Mouse (Mus musculus): ENCODE measurements around the gene Zfp263.

Gene Zfp263

DNA sequence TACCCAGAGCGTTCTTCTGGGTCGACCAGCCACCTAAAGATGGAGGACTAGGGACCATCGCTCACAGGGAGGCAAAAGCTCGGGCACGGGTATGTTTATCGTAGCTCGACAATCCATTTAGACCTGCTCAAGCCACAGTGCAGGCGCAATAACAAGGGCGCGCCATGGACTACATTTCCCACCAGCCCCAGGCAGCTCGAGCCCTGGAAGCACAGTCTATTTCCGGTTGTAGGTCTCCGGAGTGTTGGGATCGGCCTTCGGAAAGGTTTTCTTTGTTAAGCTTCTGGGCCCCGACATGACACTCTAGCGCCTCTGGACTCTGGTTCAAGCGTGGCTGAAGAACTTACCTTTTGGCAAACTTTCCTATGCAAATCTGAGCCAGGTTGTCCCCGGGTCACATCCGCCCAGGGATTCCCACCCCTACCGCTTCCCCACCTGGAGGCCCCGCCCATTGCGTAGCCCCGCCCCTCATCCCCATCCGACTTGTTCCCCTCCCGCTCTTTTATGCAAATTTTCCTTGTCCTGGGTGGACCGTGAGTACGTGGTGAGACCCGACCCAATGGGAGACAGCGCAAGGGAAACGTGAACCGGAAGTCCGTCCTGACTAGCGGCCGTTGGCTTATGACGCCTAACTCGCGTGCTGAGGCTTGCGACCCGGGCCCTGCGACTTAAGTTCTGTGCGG is at the start of gene Zfp263:
Gene Zfp263, plus strand, starts transcription at position 591 of the 683 bp plus-strand sequence.
- DNase-seq (ENCODE audit: low read depth, low spot score): peak; percentile 99

- DNase-seq (ENCODE audit: low read depth, low spot score): no peak
Observed at GRCm38 (mm10) chr16:3699281-3699680, 44.6 kb upstream of the Zfp263 start.

DNA sequence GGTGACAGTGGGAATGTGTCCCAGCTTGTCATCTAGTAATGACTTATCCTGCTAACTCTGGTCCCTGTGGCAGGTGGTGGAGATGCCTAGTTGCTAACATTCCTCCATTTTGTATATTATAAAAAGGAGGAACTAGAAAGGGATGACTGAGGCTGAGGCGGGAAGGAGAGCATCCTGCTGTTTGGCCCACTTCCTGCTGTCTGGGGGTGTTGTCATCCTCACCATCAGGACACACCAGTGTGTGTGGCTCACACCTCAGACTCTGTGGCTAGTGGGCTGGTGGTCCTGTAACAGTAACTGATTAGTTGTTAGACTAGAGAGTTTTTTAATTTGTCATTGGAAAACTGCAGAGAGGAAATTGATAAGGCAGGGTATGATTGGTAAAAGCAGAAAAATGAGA is 43.0 kb upstream of the Zfp263 start:
- no peak for DNase-seq (ENCODE audit: low read depth, low spot score)

DNA sequence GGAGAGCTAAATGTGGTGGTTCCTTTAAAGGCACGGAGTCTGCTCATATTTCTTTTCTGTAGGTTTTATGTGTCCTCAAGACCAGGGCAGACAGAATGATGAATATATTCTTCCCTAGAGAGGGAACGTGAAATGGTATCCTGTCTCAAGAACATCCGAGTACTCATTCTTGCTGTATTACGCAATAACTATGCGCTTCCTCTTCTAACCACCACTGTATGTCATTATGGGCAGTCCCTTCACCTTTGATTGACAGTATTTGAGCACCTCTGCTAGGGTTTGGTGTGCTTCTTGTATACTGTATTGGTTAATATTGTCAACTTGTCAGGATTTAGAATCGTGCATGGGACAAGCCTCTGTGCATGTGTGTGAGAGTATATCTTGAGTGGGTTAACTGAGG is 37.2 kb upstream of the Zfp263 start:
- DNase-seq (ENCODE audit: low read depth, low spot score): peak; percentile 27

GRCm38 (mm10) chr16:3714731-3715130 is 29.2 kb upstream of the Zfp263 start:
- peak; percentile 56 for DNase-seq (ENCODE audit: low read depth, low spot score)

- DNase-seq (ENCODE audit: low read depth, low spot score): no peak
Observed at GRCm38 (mm10) chr16:3717980-3718379, 25.9 kb upstream of the Zfp263 start, which contains the start of gene Mefv. Mefv (minus strand) TSS chr16:3718097.

- peak; percentile 73 for DNase-seq (ENCODE audit: low read depth, low spot score)
Observed at GRCm38 (mm10) chr16:3723231-3723630, 20.7 kb upstream of the Zfp263 start.

GRCm38 (mm10) chr16:3727980-3728720 is 15.7 kb upstream of the Zfp263 start:
- no peak for DNase-seq (ENCODE audit: low read depth, low spot score)

DNA sequence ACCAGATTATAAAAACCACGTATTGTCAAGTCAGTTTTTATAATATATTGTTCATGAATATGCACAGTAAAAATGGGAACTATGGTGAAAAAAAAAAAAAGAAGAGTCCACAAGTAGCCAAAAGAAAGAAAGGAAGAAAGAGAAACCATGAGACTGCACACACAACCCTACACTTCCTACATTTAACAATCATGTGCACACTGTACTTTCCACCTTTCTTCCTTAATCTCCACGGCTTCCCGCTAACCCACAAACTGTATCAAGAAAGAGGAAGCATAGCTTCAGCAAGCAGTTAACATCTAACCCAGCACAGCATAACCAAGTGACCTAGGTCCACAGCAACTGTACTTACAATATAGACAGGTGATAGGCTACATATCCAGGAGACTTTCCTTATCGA is 11.3 kb upstream of the Zfp263 start:
- DNase-seq (ENCODE audit: low read depth, low spot score): no peak

GRCm38 (mm10) chr16:3733198-3733732 is 10.6 kb upstream of the Zfp263 start:
- DNase-seq (ENCODE audit: low read depth, low spot score): no peak

- DNase-seq (ENCODE audit: low read depth, low spot score): no peak
Observed at GRCm38 (mm10) chr16:3742466-3742865, 1.4 kb upstream of the Zfp263 start.

GRCm38 (mm10) chr16:3744186-3744700 is 350 bp downstream of the Zfp263 start:
- DNase-seq (ENCODE audit: low read depth, low spot score): no peak

DNA sequence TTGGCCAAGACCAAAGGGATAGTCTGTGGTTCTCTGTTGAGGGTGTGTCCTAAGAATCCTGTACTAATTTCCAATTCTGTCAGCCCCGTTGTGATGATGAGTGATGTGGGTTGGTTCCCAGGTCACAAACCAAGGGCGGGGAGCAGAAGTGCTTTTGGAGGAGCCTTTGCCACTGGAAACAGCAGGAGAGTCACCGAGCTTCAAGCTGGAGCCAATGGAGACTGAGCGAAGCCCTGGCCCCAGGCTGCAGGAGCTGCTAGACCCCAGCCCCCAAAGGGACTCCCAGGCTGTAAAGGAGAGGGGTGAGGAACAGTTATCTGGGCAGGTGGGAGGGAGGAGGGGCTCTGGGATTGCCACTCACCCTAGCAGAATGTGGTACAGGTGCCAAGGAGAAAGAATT is 1.8 kb downstream of the Zfp263 start:
- DNase-seq (ENCODE audit: low read depth, low spot score): no peak

DNA sequence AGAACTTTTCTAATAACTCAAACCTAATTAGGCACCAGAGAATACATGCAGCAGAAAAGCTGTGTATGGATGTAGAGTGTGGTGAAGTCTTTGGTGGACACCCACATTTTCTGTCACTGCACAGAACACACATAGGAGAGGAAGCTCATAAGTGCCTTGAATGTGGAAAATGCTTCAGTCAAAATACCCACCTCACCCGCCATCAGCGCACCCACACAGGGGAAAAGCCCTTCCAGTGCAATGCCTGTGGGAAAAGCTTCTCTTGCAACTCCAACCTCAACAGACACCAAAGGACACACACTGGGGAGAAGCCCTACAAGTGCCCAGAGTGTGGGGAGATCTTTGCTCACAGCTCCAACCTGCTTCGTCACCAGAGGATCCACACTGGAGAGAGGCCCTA is 5.1 kb downstream of the Zfp263 start:
- DNase-seq (ENCODE audit: low read depth, low spot score): no peak

- no peak for DNase-seq (ENCODE audit: low read depth, low spot score)
Observed at GRCm38 (mm10) chr16:3771603-3772002, 27.7 kb downstream of the Zfp263 start.

DNA sequence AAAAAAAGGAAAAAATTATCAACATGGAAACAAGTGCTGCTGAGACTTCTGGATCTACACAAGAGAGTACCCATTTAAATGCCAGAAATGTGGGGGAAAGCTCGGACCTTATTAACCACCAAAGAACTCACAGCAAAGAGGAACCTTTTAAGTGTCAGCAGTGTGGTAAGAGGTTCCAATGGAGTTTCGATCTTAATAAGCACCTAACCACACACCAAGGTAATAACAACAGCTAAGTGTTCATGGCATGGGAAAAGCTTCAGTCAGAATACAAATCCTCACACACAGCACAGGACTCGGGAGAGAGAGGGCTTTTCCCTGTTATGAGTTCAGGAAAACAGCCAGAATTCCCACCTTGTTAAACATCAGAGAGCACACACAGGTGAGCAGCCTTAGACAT is 32.5 kb downstream of the Zfp263 start:
- DNase-seq (ENCODE audit: low read depth, low spot score): peak; percentile 73

- DNase-seq (ENCODE audit: low read depth, low spot score): no peak
Observed at GRCm38 (mm10) chr16:3777986-3778385, 34.1 kb downstream of the Zfp263 start.

DNA sequence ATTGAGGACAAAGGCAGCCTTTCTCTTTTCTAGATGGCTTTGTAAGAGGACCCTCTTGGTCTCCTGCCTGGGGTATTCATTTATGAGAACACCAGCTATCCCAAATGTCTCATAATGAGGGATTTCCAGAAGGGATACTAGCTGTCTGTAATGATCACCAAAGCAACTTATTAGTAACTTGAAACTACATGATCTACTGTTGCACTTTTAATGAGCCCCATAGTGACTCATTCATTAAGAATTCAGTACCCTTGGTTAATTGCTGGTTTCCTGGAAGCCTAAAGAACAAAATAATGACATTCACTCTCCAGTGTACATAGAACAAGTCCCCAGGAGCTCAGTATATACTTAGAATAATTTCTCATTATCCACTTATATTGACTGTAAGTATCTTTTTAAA is 37.3 kb downstream of the Zfp263 start:
- no peak for DNase-seq (ENCODE audit: low read depth, low spot score)

DNA sequence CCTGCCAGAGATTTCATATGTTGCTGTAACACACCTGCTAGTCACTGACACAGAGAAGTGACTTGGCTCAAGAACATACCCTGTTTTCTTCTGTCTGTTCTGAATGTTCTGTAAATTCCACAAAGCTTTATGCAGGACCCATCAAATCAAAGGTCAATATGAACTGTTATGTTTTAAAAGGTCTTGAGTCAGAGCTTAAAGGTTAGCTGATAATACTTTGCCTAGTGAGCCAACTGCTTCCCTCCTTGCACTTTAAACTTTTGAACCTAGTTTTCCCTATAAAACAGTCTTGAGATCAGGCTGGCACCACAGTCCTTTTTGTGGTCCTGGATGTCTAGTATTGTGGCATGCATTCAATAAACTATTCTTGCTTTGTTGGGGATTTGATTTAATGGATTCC is 44.5 kb downstream of the Zfp263 start:
- DNase-seq (ENCODE audit: low read depth, low spot score): no peak
